Mouse (Mus musculus): ENCODE measurements around the gene Dap3. TPM values are rescaled to one million over a fixed set of nuclear protein-coding genes. Genes with fewer than 3 reads are reported as not detected.
A peak's percentile ranks its signal among the peaks of the same experiment; 100 is the strongest.

The Dap3 gene
- polyA plus RNA-seq, 2 experiments, result 55.2 to 102 TPM

DNA sequence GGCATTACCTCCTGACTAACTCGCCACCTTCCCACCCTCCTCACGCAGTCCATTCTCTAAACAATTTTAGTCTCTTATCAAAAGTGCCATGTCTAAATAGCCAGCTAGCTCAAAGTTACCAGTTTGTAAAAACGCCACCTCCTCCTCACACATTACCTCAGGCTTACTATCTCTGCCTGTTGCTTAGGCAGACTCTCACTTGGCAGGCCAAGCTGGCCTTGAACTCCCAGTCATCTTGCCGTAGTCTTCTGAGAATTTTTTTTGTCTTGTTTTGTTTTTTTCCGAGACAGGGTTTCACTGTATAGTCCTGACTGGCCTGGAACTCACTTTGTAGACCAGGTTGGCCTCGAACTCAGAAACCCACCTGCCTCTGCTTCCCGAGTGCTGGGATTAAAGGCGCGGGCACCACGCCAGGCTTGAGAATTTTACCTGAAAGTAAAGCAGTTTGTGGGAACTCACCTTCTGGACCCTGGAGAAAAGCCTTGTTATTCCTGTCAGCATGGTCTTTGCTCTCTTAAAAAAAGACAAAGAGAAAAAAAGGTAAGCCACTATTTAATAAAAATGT is 8.6 kb downstream of the Dap3 start:
- H3K9ac ChIP-seq (replicated peaks), result no peak overlapping the region
- H3K36me3 ChIP-seq (replicated peaks; ENCODE audit: control insufficient read depth, insufficient read depth, low read depth), result peaks cover 18% of the 10 kb centered on the region
- TF ChIP-seq EP300 (IDR thresholded peaks at IDR 0.05; ENCODE audit: low read depth) (no peak), CTCF (IDR thresholded peaks at IDR 0.05; ENCODE audit: low read depth) (no peak)
- 79% methylated on average over 10 of the region's 10 CpGs for WGBS (ENCODE audit: insufficient replicate concordance)
- peaks cover 0 to 2% of the 10 kb centered on the region in 2 experiments; a peak in 1 of 4 replicates for H3K4me1 ChIP-seq (replicated peaks; ENCODE audit: control insufficient read depth in 2 of 2, insufficient read depth in 2 of 2, low read length in 1 of 2)
- DNase-seq (ENCODE audit: low read depth in 3 of 3, low spot score in 3 of 3) (no peak), ATAC-seq (ENCODE audit: insufficient read depth) (no peak)
- no peaks in the 10 kb centered on the region for H3K9me3 ChIP-seq (ENCODE audit: control insufficient read depth, low read length)
- no peaks in the 10 kb centered on the region for H3K27me3 ChIP-seq (ENCODE audit: control insufficient read depth, insufficient read depth, low read length)
- no peak overlapping the region for H3K27ac ChIP-seq
- H3K4me3 ChIP-seq (ENCODE audit: insufficient read depth in 1 of 2, low read depth in 2 of 2, low read length in 2 of 2), result no peak overlapping the region
- H3K4me2 ChIP-seq (ENCODE audit: low read depth), result no peak overlapping the region

DNA sequence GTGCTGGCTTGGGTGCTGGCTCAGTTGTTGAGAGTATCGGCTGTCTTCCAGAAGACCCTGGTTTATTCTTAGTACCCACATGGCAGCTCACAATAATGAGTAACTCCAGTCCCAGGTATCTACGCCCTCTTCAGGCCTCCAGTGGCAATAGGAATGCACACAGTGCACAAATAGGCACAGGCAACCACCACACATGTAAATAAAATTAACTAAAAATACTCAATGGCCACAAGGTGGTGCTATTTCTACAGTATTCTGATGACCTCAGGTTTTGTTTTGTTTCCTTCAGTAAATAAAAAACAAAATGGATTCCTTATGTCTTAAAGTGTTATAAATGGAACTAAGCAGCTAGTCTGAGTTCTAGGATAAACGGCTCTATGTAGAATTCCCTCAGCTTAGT is 11.2 kb downstream of the Dap3 start:
- H3K27ac ChIP-seq, result no peak overlapping the region
- no peaks in the 10 kb centered on the region for H3K9me3 ChIP-seq (ENCODE audit: control insufficient read depth, low read length)
- ATAC-seq (ENCODE audit: insufficient read depth) (no peak), DNase-seq (ENCODE audit: low read depth in 3 of 3, low spot score in 3 of 3) (peak; percentile 24 to 59 (median 32))
- H3K27me3 ChIP-seq (ENCODE audit: control insufficient read depth, insufficient read depth, low read length), result no peaks in the 10 kb centered on the region
- peaks cover 0 to 2% of the 10 kb centered on the region in 2 experiments; a peak in 1 of 4 replicates for H3K4me1 ChIP-seq (replicated peaks; ENCODE audit: control insufficient read depth in 2 of 2, insufficient read depth in 2 of 2, low read length in 1 of 2)
- no peak for TF ChIP-seq EP300 (IDR thresholded peaks at IDR 0.05; ENCODE audit: low read depth)
- peak; percentile 61 for TF ChIP-seq CTCF (IDR thresholded peaks at IDR 0.05; ENCODE audit: low read depth)
- no peak overlapping the region for H3K4me2 ChIP-seq (ENCODE audit: low read depth)
- H3K4me3 ChIP-seq (ENCODE audit: insufficient read depth in 1 of 2, low read depth in 2 of 2, low read length in 2 of 2), result no peak overlapping the region
- 57% methylated on average over 3 of the region's 3 CpGs for WGBS (ENCODE audit: insufficient replicate concordance)
- H3K36me3 ChIP-seq (replicated peaks; ENCODE audit: control insufficient read depth, insufficient read depth, low read depth), result peaks cover 18% of the 10 kb centered on the region
- H3K9ac ChIP-seq (replicated peaks), result no peak overlapping the region

DNA sequence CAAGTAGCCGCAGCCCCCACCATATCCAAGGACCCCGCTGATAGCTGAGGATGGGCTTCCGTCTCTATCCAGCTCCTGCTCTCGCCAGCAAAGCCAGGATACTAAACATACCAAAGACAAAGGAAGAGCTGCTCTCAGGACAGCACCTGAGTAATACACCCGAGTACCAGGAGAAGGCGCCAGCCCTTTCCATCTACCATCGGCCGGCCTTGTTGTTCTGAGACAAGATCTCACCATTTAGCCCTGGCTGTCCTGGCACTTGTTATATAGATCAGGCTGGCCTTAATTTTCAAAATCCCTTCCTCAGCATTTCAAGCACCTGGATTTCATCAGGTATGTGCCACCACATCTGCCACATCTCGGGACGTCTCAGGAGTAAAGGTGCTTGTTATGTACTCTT is 11.9 kb downstream of the Dap3 start:
- Histone ChIP-seq H3K36me3 (replicated peaks; ENCODE audit: control insufficient read depth, insufficient read depth, low read depth) (peaks cover 18% of the 10 kb centered on the region), H3K4me2 (ENCODE audit: low read depth) (no peak overlapping the region), H3K27ac (no peak overlapping the region), H3K4me1 (replicated peaks; ENCODE audit: control insufficient read depth in 2 of 2, insufficient read depth in 2 of 2, low read length in 1 of 2) (no peaks in the 10 kb centered on the region; a peak in 1 of 4 replicates), H3K27me3 (ENCODE audit: control insufficient read depth, insufficient read depth, low read length) (no peaks in the 10 kb centered on the region), H3K9me3 (ENCODE audit: control insufficient read depth, low read length) (no peaks in the 10 kb centered on the region), H3K9ac (replicated peaks) (no peak overlapping the region), H3K4me3 (ENCODE audit: insufficient read depth in 1 of 2, low read depth in 2 of 2, low read length in 2 of 2) (no peak overlapping the region)
- DNase-seq (ENCODE audit: low read depth in 3 of 3, low spot score in 3 of 3), result no peak
- TF ChIP-seq EP300 (IDR thresholded peaks at IDR 0.05; ENCODE audit: low read depth), result no peak
- no peak for ATAC-seq (ENCODE audit: insufficient read depth)
- 87% methylated on average over 10 of the region's 10 CpGs for WGBS (ENCODE audit: insufficient replicate concordance)

DNA sequence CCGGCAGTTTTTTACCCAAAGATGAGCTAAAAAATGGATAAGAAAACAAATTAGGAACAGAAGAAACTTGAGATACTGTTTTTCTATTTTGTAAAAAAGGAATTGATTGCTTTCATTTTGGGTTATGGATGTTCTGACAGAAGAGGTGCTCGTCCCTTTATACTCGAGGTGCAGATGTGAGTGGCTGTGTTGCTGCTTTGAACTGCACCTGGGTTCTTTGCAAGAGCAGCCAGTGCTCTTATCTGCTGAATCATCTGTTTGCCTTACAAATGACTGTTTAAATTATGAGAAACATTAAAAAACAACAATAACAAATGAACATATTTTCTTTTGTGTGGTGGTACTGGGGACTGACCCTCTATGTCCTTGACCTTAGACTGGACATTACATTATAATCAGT is 21.5 kb downstream of the Dap3 start:
- Histone ChIP-seq H3K9me3 (ENCODE audit: control insufficient read depth, low read length) (no peaks in the 10 kb centered on the region), H3K4me1 (replicated peaks; ENCODE audit: control insufficient read depth in 2 of 2, insufficient read depth in 2 of 2, low read length in 1 of 2) (no peaks in the 10 kb centered on the region), H3K9ac (replicated peaks) (no peak overlapping the region), H3K4me3 (ENCODE audit: insufficient read depth in 1 of 2, low read depth in 2 of 2, low read length in 2 of 2) (no peak overlapping the region), H3K27me3 (ENCODE audit: control insufficient read depth, insufficient read depth, low read length) (no peaks in the 10 kb centered on the region), H3K36me3 (replicated peaks; ENCODE audit: control insufficient read depth, insufficient read depth, low read depth) (peaks cover 29% of the 10 kb centered on the region), H3K27ac (no peak overlapping the region), H3K4me2 (ENCODE audit: low read depth) (no peak overlapping the region)
- ATAC-seq (ENCODE audit: insufficient read depth), result no peak
- 71% methylated on average over 3 of the region's 3 CpGs for WGBS (ENCODE audit: insufficient replicate concordance)
- TF ChIP-seq CTCF (IDR thresholded peaks at IDR 0.05; ENCODE audit: low read depth) (no peak), EP300 (IDR thresholded peaks at IDR 0.05; ENCODE audit: low read depth) (no peak)
- no peak for DNase-seq (ENCODE audit: low read depth in 3 of 3, low spot score in 3 of 3)

DNA sequence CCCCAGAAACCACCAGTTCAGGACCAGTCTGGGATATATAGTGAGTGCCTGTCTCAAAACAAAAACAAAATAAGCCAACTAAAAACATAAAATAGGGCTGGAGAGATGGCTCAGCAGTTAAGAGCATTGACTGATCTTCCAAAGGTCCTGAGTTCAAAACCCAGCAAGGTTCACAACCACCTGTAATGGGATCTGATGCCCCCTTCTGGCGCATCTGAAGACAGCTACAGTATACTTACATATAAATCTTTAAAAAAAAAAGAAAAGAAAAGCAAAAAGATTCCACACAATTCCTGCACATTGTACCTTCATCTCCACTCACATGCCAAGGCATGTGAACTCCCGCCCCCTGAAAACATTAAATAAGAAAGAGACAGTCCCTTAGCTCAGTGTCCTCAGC is 25.3 kb downstream of the Dap3 start:
- ATAC-seq (ENCODE audit: insufficient read depth) (no peak), DNase-seq (ENCODE audit: low read depth in 3 of 3, low spot score in 3 of 3) (no peak)
- no peak overlapping the region for H3K9ac ChIP-seq (replicated peaks)
- no peak overlapping the region for H3K27ac ChIP-seq
- no peaks in the 10 kb centered on the region for H3K4me1 ChIP-seq (replicated peaks; ENCODE audit: control insufficient read depth in 2 of 2, insufficient read depth in 2 of 2, low read length in 1 of 2)
- no peaks in the 10 kb centered on the region for H3K27me3 ChIP-seq (ENCODE audit: control insufficient read depth, insufficient read depth, low read length)
- no peak overlapping the region for H3K4me3 ChIP-seq (ENCODE audit: insufficient read depth in 1 of 2, low read depth in 2 of 2, low read length in 2 of 2)
- no peaks in the 10 kb centered on the region for H3K9me3 ChIP-seq (ENCODE audit: control insufficient read depth, low read length)
- TF ChIP-seq CTCF (IDR thresholded peaks at IDR 0.05; ENCODE audit: low read depth), result no peak; the same call in 1 of the 2 replicates
- no peak for TF ChIP-seq EP300 (IDR thresholded peaks at IDR 0.05; ENCODE audit: low read depth)
- 77% methylated on average over 2 of the region's 2 CpGs for WGBS (ENCODE audit: insufficient replicate concordance)
- H3K4me2 ChIP-seq (ENCODE audit: low read depth), result no peak overlapping the region
- H3K36me3 ChIP-seq (replicated peaks; ENCODE audit: control insufficient read depth, insufficient read depth, low read depth), result peaks cover 43% of the 10 kb centered on the region

All from liver, embryonic 14.5 days (tissue).